Mouse (Mus musculus): ENCODE data around the gene Olfr1111. TPM values are rescaled to one million over a fixed set of nuclear protein-coding genes. Genes with fewer than 3 reads are reported as not detected.

Gene Olfr1111
- not detected for total RNA-seq (2023)

GRCm38 (mm10) chr2:87152524-87152923, at the start of gene Olfr1111:
Olfr1111 (minus strand) TSS chr2:87152624.

DNA sequence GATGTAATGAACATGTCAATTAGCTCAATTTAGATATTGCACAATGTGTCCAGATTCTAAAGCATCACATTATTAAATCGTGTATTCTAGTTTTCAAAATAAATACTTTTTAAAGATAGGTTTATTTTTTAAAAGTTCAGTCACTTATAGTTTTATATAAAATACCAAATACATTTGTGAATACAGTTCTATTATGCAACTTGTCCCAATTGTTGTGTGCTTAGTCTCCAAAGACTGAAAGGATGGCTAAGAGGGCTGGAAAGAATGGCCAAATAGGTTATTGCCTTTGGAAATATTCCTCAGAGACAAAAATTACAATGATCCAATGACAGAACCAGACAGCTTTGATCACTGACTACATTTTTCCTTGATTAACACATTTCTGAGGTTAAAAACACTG, 35.1 kb upstream of the Olfr1111 start, which contains the start of gene Olfr1112:
TSS of gene Olfr1112 (plus strand) at position 301 of the 400 bp plus-strand sequence.

GRCm38 (mm10) chr2:87140200-87140599, 12.2 kb downstream of the Olfr1111 start, which contains the start of gene Olfr1110:
Olfr1110 (minus strand) TSS chr2:87140300.

GRCm38 (mm10) chr2:87114467-87114866, 38.0 kb downstream of the Olfr1111 start, which contains the start of gene Olfr259:
Olfr259 (minus strand) TSS chr2:87114567.

Other genes starting within 250 kb of the Olfr1111 start
- gene Olfr1098, start 228.1 kb downstream of the Olfr1111 start, total RNA-seq (2023): not detected
- gene Olfr1099, start 191.9 kb downstream of the Olfr1111 start, total RNA-seq (2023): not detected
- not detected for gene Olfr1100, start 172.7 kb downstream of the Olfr1111 start, total RNA-seq (2023)
- gene Olfr1101, start 161.4 kb downstream of the Olfr1111 start, total RNA-seq (2023): not detected
- gene Olfr1102, start 154.2 kb downstream of the Olfr1111 start, total RNA-seq (2023): not detected
- not detected for gene Olfr1104, start 125.5 kb downstream of the Olfr1111 start, total RNA-seq (2023)
- gene Olfr1105, start 116.1 kb downstream of the Olfr1111 start, total RNA-seq (2023): not detected
- not detected for gene Olfr1106, start 100.4 kb downstream of the Olfr1111 start, total RNA-seq (2023)
- gene Olfr1107, start 76.8 kb downstream of the Olfr1111 start, total RNA-seq (2023): not detected
- gene Olfr1109, start 56.6 kb downstream of the Olfr1111 start, total RNA-seq (2023): not detected
- not detected for gene Olfr259, start 38.1 kb downstream of the Olfr1111 start, total RNA-seq (2023)
- not detected for gene Olfr1110, start 12.3 kb downstream of the Olfr1111 start, total RNA-seq (2023)
- not detected for gene Olfr1112, start 35.2 kb upstream of the Olfr1111 start, total RNA-seq (2023)
- not detected for gene Olfr1113, start 56.3 kb upstream of the Olfr1111 start, total RNA-seq (2023)
- not detected for gene Olfr1115, start 95.4 kb upstream of the Olfr1111 start, total RNA-seq (2023)
- not detected for gene Olfr1116, start 114.9 kb upstream of the Olfr1111 start, total RNA-seq (2023)
- gene Olfr1118, start 155.0 kb upstream of the Olfr1111 start, total RNA-seq (2023): not detected
- gene Olfr1120, start 202.2 kb upstream of the Olfr1111 start, total RNA-seq (2023): not detected
- not detected for gene Olfr1121, start 217.3 kb upstream of the Olfr1111 start, total RNA-seq (2023)
- gene Olfr1122, start 233.2 kb upstream of the Olfr1111 start, total RNA-seq (2023): not detected